In the genomic region with DNA sequence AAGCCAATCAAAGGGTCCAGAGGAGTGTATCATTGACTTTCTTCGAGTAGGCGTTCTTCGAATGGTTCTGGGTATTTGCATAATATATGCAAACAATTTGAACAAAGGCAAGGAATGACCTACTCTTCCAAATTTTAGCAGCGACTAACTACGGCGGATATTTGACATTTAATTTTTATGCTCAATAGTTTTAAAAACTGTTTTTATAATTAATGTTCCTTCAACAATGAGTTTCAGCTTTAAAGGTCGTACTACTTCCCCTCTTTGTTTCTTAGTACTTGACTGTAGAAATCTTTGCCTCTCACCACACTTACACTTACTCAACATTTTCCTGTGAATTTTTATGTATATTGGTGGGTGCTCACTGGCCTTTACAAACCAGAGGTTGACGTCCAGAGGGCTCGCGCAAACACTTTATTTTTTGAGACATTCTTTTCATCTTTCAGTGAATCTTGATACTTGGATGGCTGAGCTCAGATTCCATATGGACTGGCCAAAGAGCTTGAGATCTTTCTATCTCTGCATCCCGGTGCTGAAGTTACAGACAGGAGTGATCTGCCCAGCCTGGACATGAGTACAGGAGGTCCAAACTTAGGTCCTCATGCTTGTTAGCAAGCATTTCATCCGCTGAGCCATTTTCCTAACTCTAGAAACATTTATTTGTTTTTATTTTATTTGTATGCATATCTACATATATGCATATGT, we compare ENCODE assay signal across 8 mouse cellular contexts. TPM values are rescaled to one million over a fixed set of nuclear protein-coding genes. Genes with fewer than 3 reads are reported as not detected.
DNase-seq lines count a peak whose midpoint lies in the region; ATAC-seq and TF ChIP-seq lines count a peak whose summit lies in the region.

No protein-coding gene starts in this region.

- peaks cover 17% of the 10 kb centered on the region for H3K36me3 ChIP-seq in embryonic facial prominence, embryonic 14.5 days (ENCODE audit: control insufficient read depth, insufficient read depth, low read length)
- H3K36me3 ChIP-seq in liver, embryonic 12.5 days: peaks cover 23% of the 10 kb centered on the region

- H3K9ac ChIP-seq in embryonic facial prominence, embryonic 14.5 days (ENCODE audit: low read depth, low read length): peak overlapping the region; percentile 62
- peak overlapping the region; percentile 57 for H3K9ac ChIP-seq in liver, embryonic 12.5 days

- ATAC-seq in embryonic facial prominence, embryonic 14.5 days (ENCODE audit: low read depth): peak; percentile 84
- ATAC-seq in liver, embryonic 12.5 days: peak; percentile 80
- ATAC-seq in inflammation-experienced regulatory T-cells, adult 6 months: no peak
- ATAC-seq in granulocyte monocyte progenitor cell, adult 5-6 weeks (replicated peaks; ENCODE audit: poor library complexity, severe bottlenecking): no peak

- no peaks in the 10 kb centered on the region for H3K9me3 ChIP-seq in embryonic facial prominence, embryonic 14.5 days (ENCODE audit: control insufficient read depth, low read length)
- H3K9me3 ChIP-seq in liver, embryonic 12.5 days (replicated peaks): no peaks in the 10 kb centered on the region

- TF ChIP-seq CTCF in gastrocnemius, adult 2 months (IDR thresholded peaks at IDR 0.05): no peak

- intact Hi-C loops in gastrocnemius, adult 2 months (cut with DNase I): no loop called here

- WGBS in embryonic facial prominence, embryonic 14.5 days: 20% methylated on average over 12 of the region's 12 CpGs
- 27% methylated on average over 12 of the region's 12 CpGs for WGBS in liver, embryonic 12.5 days (ENCODE audit: insufficient replicate concordance)

- DNase-seq in gastrocnemius, adult 2 months: no peak
- DNase-seq in gastrocnemius, postnatal 10 days: no peak
- DNase-seq in 3T3-L1 (ENCODE audit: low read depth, low spot score): peak; percentile 35
- DNase-seq in embryonic facial prominence, embryonic 14.5 days (ENCODE audit: low spot score): no peak
- DNase-seq in adrenal gland, postnatal 36 days: no peak

- H3K27ac ChIP-seq in gastrocnemius, adult 2 months: peak overlapping the region; percentile 100
- H3K27ac ChIP-seq in embryonic facial prominence, embryonic 14.5 days (replicated peaks; ENCODE audit: low read depth, low read length): peak overlapping the region; percentile 95
- H3K27ac ChIP-seq in liver, embryonic 12.5 days: peak overlapping the region; percentile 95

- peak overlapping the region; percentile 98 for H3K4me3 ChIP-seq in gastrocnemius, adult 2 months
- H3K4me3 ChIP-seq in embryonic facial prominence, embryonic 14.5 days (ENCODE audit: low read depth, low read length): peak overlapping the region; percentile 93
- H3K4me3 ChIP-seq in liver, embryonic 12.5 days: peak overlapping the region; percentile 96

- no peaks in the 10 kb centered on the region for H3K27me3 ChIP-seq in embryonic facial prominence, embryonic 14.5 days (replicated peaks; ENCODE audit: control insufficient read depth, insufficient read depth, low read length)
- no peaks in the 10 kb centered on the region for H3K27me3 ChIP-seq in liver, embryonic 12.5 days (replicated peaks)

- peaks cover 21% of the 10 kb centered on the region for H3K4me1 ChIP-seq in embryonic facial prominence, embryonic 14.5 days (ENCODE audit: control insufficient read depth, insufficient read depth, low read length)
- peaks cover 39% of the 10 kb centered on the region for H3K4me1 ChIP-seq in liver, embryonic 12.5 days

- H3K4me2 ChIP-seq in embryonic facial prominence, embryonic 14.5 days (ENCODE audit: low read depth, low read length): peak overlapping the region; percentile 67
- peak overlapping the region; percentile 78 for H3K4me2 ChIP-seq in liver, embryonic 12.5 days

RNA-seq across cellular contexts. Expression of gene Prrc2a, which starts 0.9 kb away (rescaled TPM):
- total RNA-seq in gastrocnemius, adult 2 months (2021): 100 to 1,000 TPM in 1 of 2 experiments, 10 to 100 TPM in 1; 98.7 to 120 TPM
- 100 to 1,000 TPM; 128 to 149 TPM for total RNA-seq in gastrocnemius, postnatal 10 days (2021)
- 151 and 172 TPM in 2 replicates for polyA plus RNA-seq in embryonic facial prominence, embryonic 14.5 days (2014; fragmentation: Nextera tagmentation; extraction: Ambion mirVana)
- polyA plus RNA-seq in liver, embryonic 12.5 days (2016; fragmentation: Nextera tagmentation; extraction: Ambion mirVana): 83.0 and 86.8 TPM in 2 replicates
- 100 to 1,000 TPM in 1 of 3 experiments, 10 to 100 TPM in 2; 47.1 to 105 (median 47.2) TPM for polyA plus RNA-seq in inflammation-experienced regulatory T-cells, adult 6 months (2017; shearing (Covaris generic))
- total RNA-seq in adrenal gland, postnatal 36 days (2021): 100 to 1,000 TPM; 212 to 261 TPM
- total RNA-seq in granulocyte monocyte progenitor cell, adult 5-6 weeks (2014; fragmentation: Nextera tagmentation): 254 and 306 TPM in 2 replicates
- total RNA-seq in granulocyte monocyte progenitor cell, adult 5-6 weeks (2017): 43.2 and 67.9 TPM in 2 replicates

RNA-seq across cellular contexts. Expression of gene Aif1, which starts 10.3 kb away (rescaled TPM):
- under 1 TPM in 1 of 2 experiments, not detected in 1; 0.75 TPM for total RNA-seq in gastrocnemius, adult 2 months (2021)
- 1 to 10 TPM; 2.4 to 2.6 TPM for total RNA-seq in gastrocnemius, postnatal 10 days (2021)
- polyA plus RNA-seq in embryonic facial prominence, embryonic 14.5 days (2014; fragmentation: Nextera tagmentation; extraction: Ambion mirVana): 16.5 and 17.7 TPM in 2 replicates
- 10.5 and 11.6 TPM in 2 replicates for polyA plus RNA-seq in liver, embryonic 12.5 days (2016; fragmentation: Nextera tagmentation; extraction: Ambion mirVana)
- 1 to 10 TPM in 2 of 3 experiments, under 1 TPM in 1; 0.79 to 5.4 (median 2.1) TPM for polyA plus RNA-seq in inflammation-experienced regulatory T-cells, adult 6 months (2017; shearing (Covaris generic))
- total RNA-seq in adrenal gland, postnatal 36 days (2021): 1 to 10 TPM; 3.8 to 4.4 TPM
- 15.1 and 20.8 TPM in 2 replicates for total RNA-seq in granulocyte monocyte progenitor cell, adult 5-6 weeks (2014; fragmentation: Nextera tagmentation)
- total RNA-seq in granulocyte monocyte progenitor cell, adult 5-6 weeks (2017): 7.8 and 14.3 TPM in 2 replicates

RNA-seq across cellular contexts. Expression of gene Lst1, which starts 22.6 kb away (rescaled TPM):
- 1 to 10 TPM in 1 of 2 experiments, under 1 TPM in 1; 0.67 to 1.2 TPM for total RNA-seq in gastrocnemius, adult 2 months (2021)
- total RNA-seq in gastrocnemius, postnatal 10 days (2021): 1 to 10 TPM; 4.6 to 5.3 TPM
- 22.2 and 26.9 TPM in 2 replicates for polyA plus RNA-seq in embryonic facial prominence, embryonic 14.5 days (2014; fragmentation: Nextera tagmentation; extraction: Ambion mirVana)
- 20.8 and 23.7 TPM in 2 replicates for polyA plus RNA-seq in liver, embryonic 12.5 days (2016; fragmentation: Nextera tagmentation; extraction: Ambion mirVana)
- polyA plus RNA-seq in inflammation-experienced regulatory T-cells, adult 6 months (2017; shearing (Covaris generic)): 10 to 100 TPM in 1 of 3 experiments, 1 to 10 TPM in 2; 6.4 to 11.2 (median 8.8) TPM
- total RNA-seq in adrenal gland, postnatal 36 days (2021): 1 to 10 TPM; 4.4 to 4.8 TPM
- 78.7 and 89.0 TPM in 2 replicates for total RNA-seq in granulocyte monocyte progenitor cell, adult 5-6 weeks (2014; fragmentation: Nextera tagmentation)
- total RNA-seq in granulocyte monocyte progenitor cell, adult 5-6 weeks (2017): 55.5 and 115 TPM in 2 replicates

RNA-seq across cellular contexts. Expression of gene Ltb, which starts 28.6 kb away (rescaled TPM):
- total RNA-seq in gastrocnemius, adult 2 months (2021): not detected
- under 1 TPM; 0.68 to 0.75 TPM for total RNA-seq in gastrocnemius, postnatal 10 days (2021)
- polyA plus RNA-seq in embryonic facial prominence, embryonic 14.5 days (2014; fragmentation: Nextera tagmentation; extraction: Ambion mirVana): 2.0 and 3.3 TPM in 2 replicates
- 1.2 and 1.3 TPM in 2 replicates for polyA plus RNA-seq in liver, embryonic 12.5 days (2016; fragmentation: Nextera tagmentation; extraction: Ambion mirVana)
- 100 to 1,000 TPM; 112 to 242 (median 186) TPM for polyA plus RNA-seq in inflammation-experienced regulatory T-cells, adult 6 months (2017; shearing (Covaris generic))
- 1 to 10 TPM in 1 of 2 experiments, under 1 TPM in 1; 0.89 to 6.6 TPM for total RNA-seq in adrenal gland, postnatal 36 days (2021)
- 1.6 TPM in 1 of 2 replicates, not detected in the other for total RNA-seq in granulocyte monocyte progenitor cell, adult 5-6 weeks (2014; fragmentation: Nextera tagmentation)
- total RNA-seq in granulocyte monocyte progenitor cell, adult 5-6 weeks (2017): 0.41 and 0.99 TPM in 2 replicates

RNA-seq across cellular contexts. Expression of gene Bag6, which starts 30.6 kb away (rescaled TPM):
- 100 to 1,000 TPM; 233 to 244 TPM for total RNA-seq in gastrocnemius, adult 2 months (2021)
- total RNA-seq in gastrocnemius, postnatal 10 days (2021): 100 to 1,000 TPM; 217 to 220 TPM
- 72.2 and 77.3 TPM in 2 replicates for polyA plus RNA-seq in embryonic facial prominence, embryonic 14.5 days (2014; fragmentation: Nextera tagmentation; extraction: Ambion mirVana)
- polyA plus RNA-seq in liver, embryonic 12.5 days (2016; fragmentation: Nextera tagmentation; extraction: Ambion mirVana): 29.1 and 35.5 TPM in 2 replicates
- polyA plus RNA-seq in inflammation-experienced regulatory T-cells, adult 6 months (2017; shearing (Covaris generic)): 10 to 100 TPM; 25.4 to 33.8 (median 29.1) TPM
- 100 to 1,000 TPM; 372 to 389 TPM for total RNA-seq in adrenal gland, postnatal 36 days (2021)
- total RNA-seq in granulocyte monocyte progenitor cell, adult 5-6 weeks (2014; fragmentation: Nextera tagmentation): 93.9 and 111 TPM in 2 replicates
- total RNA-seq in granulocyte monocyte progenitor cell, adult 5-6 weeks (2017): 68.8 and 74.0 TPM in 2 replicates

Comparison
In these comparisons a context has a peak if more than half of its experiments do, and no peak if none do; other contexts are left out.
1. ATAC-seq: peak in embryonic facial prominence, embryonic 14.5 days (single experiment) and liver, embryonic 12.5 days (single experiment); none in inflammation-experienced regulatory T-cells, adult 6 months (single experiment) and granulocyte monocyte progenitor cell, adult 5-6 weeks (single experiment).
2. RNA of gene Lst1, which starts 22.6 kb away (total RNA-seq): 55.5 to 115 TPM in granulocyte monocyte progenitor cell, adult 5-6 weeks; 4.6 to 5.3 TPM in gastrocnemius, postnatal 10 days, 4.4 to 4.8 TPM in adrenal gland, postnatal 36 days and 0.67 to 1.2 TPM in gastrocnemius, adult 2 months; every median in the first group is over 4 times any median in the second.
3. Peak in every context shown above with its lines, with median percentiles within 50 percentile points of each other: H3K27ac ChIP-seq and H3K4me3 ChIP-seq.